Mouse (Mus musculus): ENCODE measurements at regions not wholly inside any gene's neighbourhood (a gene's known extent, or its start where the extent isn't known, plus 50 kb on each side); places are given as distances from the start of the nearest gene placed in this dataset.

- no peak for DNase-seq (ENCODE audit: low spot score in 2 of 2)
Observed at GRCm38 (mm10) chr15:64520568-64520967, 296.9 kb upstream of the Gm21798 start.

DNA sequence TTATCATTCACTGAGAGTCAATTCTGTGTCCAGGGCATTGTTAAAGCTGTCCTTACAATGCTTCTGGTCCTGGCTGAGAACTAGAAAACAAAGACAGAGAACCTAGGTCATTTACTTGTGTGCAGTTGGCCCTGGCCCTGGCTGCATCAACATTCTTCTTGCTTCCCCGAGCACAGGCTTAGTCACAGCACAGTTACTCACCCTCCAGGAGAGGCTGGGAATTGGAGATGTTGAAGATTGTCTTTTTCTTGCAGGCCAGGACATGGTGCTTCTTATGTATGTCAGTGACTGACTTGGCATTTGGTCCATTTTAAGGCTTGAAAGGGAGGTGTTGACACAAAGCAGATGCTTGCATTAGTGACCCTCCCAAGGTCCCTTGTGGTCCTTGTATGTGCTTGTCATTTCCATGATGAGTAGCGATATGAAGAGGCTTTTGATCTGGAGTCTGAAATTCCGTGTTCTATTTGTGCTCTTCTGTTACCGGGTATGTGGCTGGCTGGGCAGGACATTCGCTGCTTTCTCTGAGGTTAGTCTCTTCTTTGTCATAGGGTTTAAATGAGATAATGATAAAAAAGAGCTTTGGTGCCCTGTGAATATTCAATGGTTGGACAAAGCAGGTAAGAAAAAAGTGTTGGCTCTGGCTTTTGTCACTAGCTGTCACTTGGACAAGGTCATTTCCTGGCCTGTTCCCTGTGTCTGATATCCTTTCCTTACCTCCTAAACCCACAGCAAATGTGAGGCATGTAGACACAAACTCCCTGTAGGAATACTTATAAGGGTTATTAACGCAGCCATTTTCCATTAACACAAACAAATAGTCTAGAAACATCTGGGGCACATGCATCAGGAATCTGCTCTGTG is 285.0 kb upstream of the Gm21798 start:
- DNase-seq (ENCODE audit: low spot score in 2 of 2), result no peak

DNA sequence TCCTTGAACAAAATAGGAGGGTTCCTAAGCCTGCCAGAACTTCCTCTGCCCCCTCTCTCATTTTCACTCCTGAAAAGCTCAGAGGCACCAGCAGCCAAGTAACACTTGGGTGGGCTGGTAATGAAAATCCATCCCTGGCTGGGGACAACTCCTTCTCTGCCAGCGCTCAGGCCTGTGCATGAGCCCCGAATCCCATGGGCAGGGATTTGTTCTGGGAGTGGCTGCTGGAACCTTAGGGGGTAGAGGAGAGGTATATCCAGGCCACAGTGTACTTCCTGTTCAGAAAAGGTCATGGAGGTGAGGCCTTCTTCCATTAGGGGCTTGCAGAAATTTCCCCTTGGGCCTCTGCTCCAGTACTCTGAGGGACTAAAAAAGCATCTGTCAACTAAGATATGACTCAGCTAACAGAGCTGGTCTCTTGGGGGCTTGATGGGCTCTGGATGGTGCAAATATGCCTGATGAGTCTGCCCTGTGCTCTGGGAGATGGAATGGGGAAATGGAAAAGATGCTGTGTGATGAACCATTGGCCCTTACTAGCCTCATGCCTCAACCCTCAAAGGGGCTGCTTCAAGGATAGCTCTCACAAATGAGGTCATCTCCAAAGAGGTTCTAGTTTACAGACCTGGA is 284.2 kb upstream of the Gm21798 start:
- DNase-seq (ENCODE audit: low spot score in 2 of 2), result no peak

- DNase-seq (ENCODE audit: low spot score in 2 of 2), result no peak
Observed at GRCm38 (mm10) chr15:64534166-64534565, 283.3 kb upstream of the Gm21798 start.

- DNase-seq (ENCODE audit: low spot score in 2 of 2), result no peak
Observed at GRCm38 (mm10) chr15:64535160-64535559, 282.3 kb upstream of the Gm21798 start.

DNA sequence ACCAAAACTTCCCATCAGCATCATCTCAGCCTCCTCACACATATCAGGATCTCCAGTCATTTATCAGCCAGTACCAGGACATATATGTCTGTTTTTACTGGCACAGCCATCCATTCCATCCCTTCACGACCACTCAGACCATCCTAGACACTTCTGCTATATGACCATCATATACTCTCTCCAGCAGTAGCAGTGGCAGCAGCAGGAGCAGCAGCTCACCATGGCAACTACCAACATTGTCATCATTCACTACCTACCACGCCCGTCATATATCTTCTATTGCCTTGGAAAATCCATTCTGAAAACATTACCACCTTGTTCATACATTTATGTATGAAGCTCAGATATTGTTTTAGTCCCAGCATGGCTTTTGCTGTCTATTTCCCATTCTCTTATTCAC is 276.1 kb upstream of the Gm21798 start:
- no peak for DNase-seq (ENCODE audit: low spot score in 2 of 2)

- no peak for DNase-seq (ENCODE audit: low spot score in 2 of 2)
Observed at GRCm38 (mm10) chr15:64542250-64542901, 275.1 kb upstream of the Gm21798 start.

GRCm38 (mm10) chr15:64542908-64543307 is 274.6 kb upstream of the Gm21798 start:
- no peak for DNase-seq (ENCODE audit: low spot score in 2 of 2)

- DNase-seq (ENCODE audit: low spot score in 2 of 2), result no peak
Observed at GRCm38 (mm10) chr15:64546035-64546434, 271.5 kb upstream of the Gm21798 start.

DNA sequence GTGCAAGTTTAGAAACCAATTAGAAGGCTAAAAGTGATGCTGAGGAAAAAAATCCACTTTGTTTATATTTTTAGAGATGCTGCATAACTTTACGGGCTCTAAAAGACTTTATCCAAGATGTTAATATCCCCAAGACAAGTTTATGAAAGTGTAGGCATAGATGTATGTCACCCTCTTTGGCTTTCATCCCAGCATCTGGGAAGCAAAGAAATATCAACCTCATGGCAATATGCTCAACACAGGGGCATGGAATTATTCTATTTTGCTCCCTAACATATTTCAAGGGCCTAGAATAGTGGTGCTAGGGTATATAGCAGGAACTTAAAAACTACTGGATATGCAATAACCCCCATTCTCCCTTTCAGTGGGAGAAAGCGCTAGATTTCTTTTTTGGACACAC is 260.0 kb upstream of the Gm21798 start:
- no peak for DNase-seq (ENCODE audit: low spot score in 2 of 2)

- DNase-seq (ENCODE audit: low spot score in 2 of 2), result no peak
Observed at GRCm38 (mm10) chr15:64558220-64558619, 259.3 kb upstream of the Gm21798 start.

GRCm38 (mm10) chr15:64562431-64563111 is 254.9 kb upstream of the Gm21798 start:
- DNase-seq (ENCODE audit: low spot score in 2 of 2), result peak; percentile 25 to 45

GRCm38 (mm10) chr15:64564703-64565102 is 252.8 kb upstream of the Gm21798 start:
- DNase-seq (ENCODE audit: low spot score in 2 of 2), result no peak

DNA sequence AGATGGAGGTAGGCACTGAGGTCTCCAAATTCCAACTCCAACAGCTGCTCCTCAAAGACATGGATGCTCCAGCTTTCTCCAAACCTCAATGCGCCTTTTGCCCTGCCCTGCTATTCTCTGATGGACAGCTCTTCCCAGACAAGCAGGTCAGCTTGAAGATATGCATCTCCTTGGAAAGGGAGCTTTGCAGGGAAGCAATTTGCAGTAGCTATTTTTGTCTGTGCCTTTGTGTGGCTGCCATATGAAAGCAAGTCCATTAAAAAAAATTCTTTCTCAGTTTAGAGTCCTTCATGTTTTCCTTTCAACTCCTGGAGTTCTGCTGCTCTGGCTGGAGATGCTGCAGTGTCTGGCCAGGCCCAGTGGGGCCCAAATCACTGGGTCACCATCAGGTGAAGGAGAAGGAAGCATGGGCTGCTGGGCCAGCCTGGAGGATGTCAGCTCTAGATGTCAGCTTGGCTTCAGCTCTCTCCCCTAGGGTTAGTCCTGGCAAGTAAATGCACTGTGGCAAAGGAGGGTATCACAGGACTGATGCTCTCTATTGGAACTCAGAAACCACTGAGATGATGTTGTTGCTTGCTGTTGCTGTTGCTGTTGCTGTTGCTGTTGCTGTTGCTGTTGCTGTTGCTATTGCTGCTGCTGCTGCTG is 240.5 kb upstream of the Gm21798 start:
- no peak for DNase-seq (ENCODE audit: low spot score in 2 of 2)

GRCm38 (mm10) chr15:64578991-64579390 is 238.5 kb upstream of the Gm21798 start:
- no peak for DNase-seq (ENCODE audit: low spot score in 2 of 2)

GRCm38 (mm10) chr15:64580481-64580880 is 237.0 kb upstream of the Gm21798 start:
- DNase-seq (ENCODE audit: low spot score in 2 of 2), result no peak

- no peak for DNase-seq (ENCODE audit: low spot score in 2 of 2)
Observed at GRCm38 (mm10) chr15:64581046-64581445, 236.4 kb upstream of the Gm21798 start.

GRCm38 (mm10) chr15:64584129-64584528 is 233.4 kb upstream of the Gm21798 start:
- no peak for DNase-seq (ENCODE audit: low spot score in 2 of 2)

- DNase-seq (ENCODE audit: low spot score in 2 of 2), result no peak
Observed at GRCm38 (mm10) chr15:64586776-64587175, 230.7 kb upstream of the Gm21798 start.

GRCm38 (mm10) chr15:64590092-64590881 is 227.2 kb upstream of the Gm21798 start:
- DNase-seq (ENCODE audit: low spot score in 2 of 2), result no peak

GRCm38 (mm10) chr15:64613503-64613902 is 204.0 kb upstream of the Gm21798 start:
- no peak for DNase-seq (ENCODE audit: low spot score in 2 of 2)
